Mouse (Mus musculus) heart, adult 8-10 months (tissue): ENCODE data around the gene Vps37c. TPM values are rescaled to one million over a fixed set of nuclear protein-coding genes. Genes with fewer than 3 reads are reported as not detected.

Experiments used
- DNase-seq: peaks from one replicate; pipeline ENCODE4 v3.0.0; 2022; ENCODE audit warnings: low spot score
- total RNA-seq, 4 experiments: library from RNA; stranded (reverse); gene quantifications; 2 replicates each; pipeline ENCODE4 v1.2.4; 2022

Gene Vps37c
- total RNA-seq, 4 experiments from 2014 or later, result 21.0 to 25.1 (median 23.0) TPM

DNA sequence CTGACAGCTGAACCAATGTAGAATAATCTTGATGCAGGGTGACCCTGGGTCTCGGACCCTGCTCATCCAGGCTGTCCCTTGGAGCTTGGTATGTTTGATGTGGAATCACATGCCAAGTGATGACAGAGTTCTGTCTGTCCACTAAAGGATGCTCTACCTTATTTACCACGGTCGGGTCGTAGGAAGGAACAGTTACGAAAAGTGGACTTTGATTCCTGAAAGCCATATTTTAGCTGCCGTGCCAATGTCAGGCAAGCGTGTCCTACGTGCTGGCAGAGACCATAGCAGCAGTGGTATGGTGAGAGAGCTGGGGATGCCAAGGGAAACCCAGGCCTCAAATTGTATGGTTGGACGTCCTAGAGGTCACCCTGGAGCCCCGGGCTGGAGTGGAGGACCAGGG, 25.0 kb downstream of the Vps37c start:
- no peak for DNase-seq

DNA sequence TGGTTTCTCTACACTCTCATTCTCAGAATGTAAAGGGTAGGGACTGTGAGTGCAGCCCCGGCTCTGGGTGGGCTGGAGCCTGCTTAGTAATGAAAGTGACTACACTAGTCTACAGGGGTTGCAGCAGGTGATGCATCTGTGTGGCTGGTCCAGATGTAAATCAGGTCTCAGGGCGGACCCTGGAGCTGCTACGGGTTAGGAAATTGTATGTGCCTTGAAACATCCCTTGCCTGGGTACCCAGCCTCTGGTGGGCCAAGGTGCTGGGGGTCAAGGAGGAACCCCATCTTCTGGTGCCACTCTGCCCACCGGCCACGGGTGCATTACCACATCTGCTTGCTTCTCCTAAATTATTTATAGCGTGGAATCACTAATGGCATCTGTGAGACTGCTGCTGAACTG, 25.6 kb downstream of the Vps37c start:
- DNase-seq, result no peak

DNA sequence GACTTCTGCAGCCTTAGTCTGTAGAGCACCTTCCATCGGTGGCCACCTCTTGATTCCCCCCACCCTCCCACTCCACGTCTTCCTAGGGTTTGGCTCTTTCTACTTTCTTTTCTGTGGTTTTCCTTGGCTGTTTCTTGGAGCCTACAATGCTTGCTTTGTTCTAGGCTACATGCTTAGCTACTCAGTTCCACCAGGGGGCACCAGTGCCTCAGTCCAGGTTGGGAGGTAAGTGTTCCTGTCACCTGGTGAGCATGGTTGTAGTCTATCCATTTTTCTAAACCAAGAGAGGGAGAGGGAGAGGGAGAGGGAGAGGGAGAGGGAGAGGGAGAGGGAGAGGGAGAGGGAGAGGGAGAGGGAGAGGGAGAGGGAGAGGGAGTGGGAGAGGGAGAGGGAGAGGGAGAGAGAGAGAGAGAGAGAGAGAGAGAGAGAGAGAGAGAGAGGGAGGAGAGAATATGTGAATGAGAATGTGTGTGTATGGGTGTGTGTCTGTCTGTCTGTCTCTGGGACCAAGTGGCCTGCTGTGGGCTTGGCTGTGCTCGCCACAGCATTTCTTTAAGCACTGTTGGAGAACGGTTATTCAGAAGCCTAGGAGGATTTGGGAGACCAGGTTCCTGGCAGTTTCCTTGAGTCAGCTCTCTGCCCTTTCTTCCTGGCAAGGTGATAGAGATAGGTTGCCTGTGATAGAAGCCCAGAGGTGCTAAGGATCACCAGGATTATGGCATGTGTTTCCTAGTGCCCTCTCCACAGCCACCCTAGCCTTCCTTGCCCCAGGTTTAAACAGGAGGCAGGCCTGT, 26.3 kb downstream of the Vps37c start:
- DNase-seq, result peak; percentile 55

DNA sequence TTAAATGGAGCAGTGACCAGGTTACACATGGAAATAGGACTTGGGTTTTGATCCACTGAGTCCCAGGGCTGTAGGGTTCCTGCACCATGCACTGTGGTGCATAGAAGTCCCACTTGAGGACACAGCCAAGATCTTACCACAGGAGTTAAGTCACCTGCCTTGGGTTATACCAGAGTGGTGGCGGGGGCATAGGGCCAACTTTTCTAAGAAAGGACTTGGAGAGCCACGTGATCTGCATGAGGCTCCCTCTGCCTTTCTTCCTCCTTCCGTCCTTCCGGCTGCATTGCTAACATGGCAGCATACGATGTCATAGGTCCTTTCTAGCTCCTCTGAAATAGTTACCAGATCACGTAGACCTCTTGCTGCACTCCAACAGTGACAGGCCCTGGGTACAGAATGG, 26.9 kb downstream of the Vps37c start:
- no peak for DNase-seq

DNA sequence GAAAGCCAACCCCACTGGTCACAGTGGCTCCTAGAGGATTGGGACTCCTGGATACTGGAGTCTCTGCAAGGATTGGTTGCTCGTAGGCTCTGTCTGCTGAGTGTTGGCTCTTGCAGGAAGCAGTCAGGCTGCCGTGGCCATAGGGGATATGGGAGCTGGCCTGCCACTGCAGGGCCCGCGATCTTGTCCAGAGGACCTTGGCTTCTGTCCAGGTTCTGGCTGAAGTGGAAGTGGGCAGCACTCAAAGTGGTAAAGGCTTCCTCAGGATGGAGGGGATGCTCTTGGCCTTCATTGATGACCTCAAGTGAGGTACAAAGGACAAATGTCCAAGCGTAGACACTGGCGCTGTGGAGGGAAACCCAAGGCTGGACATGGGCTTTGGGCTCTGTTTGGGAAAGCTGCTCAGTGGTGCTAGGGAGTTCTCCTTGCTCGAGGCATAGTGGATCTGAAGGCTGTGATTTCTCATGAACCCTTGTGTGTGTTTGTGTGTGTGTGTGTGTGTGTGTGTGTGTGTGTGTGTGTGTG, 29.8 kb downstream of the Vps37c start:
- no peak for DNase-seq

DNA sequence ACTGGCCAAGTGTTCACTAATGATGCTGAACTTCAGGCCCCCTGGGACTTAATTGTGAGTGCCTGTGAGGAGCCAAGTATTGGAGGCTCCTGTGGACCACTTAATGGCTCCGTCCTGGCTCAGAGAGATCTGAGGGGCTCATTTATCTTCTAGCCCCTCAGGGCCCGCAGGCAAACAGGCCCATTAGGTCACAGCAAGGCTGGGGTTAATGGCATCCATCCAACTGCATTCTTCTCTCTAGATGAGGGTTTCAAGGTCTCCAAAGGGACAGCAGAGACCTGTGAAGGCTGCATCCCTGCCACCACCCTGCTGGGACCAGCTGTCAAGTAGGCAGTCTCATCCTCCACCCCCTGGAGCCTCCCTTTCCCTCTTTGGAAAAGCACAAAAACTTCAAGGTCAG, 31.2 kb downstream of the Vps37c start:
- DNase-seq, result no peak

DNA sequence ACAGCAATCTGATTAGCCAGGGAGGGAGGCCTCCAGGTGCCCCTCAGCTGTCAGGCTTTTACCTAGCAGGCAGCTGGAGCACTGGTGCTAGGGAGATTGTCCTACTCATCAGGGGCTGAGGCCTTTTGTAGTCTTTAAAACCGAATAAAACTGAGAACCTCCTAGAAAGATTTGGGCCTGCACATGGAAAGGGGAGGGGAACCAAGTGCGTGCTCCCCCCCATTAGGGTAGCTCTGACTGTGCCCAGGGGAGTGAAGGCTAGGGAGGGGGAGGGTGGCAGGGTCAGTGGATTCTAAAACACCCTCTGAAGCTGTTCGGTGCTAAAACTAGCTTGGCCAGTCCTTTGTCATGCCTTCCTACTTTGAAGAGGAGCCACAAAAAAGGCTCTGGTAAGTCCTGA, 32.0 kb downstream of the Vps37c start:
- no peak for DNase-seq

DNA sequence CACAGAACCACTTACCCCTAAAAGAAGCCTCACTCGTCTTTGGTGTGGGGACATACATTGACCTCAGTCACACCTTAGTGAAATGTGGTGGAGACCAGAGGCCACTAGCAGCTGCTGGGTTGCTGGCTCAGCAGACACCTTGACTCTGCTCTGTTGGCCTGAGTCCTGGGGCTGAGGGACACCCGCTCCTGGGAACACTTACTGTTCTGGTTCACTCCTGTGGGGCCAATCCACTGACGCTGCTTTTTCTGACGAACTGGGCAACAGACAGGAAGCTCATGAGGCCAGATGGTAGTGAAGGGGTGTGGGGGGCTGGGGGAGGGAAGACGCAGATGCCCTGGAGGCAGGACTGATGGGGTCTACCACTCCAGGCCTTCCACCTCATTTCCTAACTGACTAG, 32.5 kb downstream of the Vps37c start:
- DNase-seq, result no peak

DNA sequence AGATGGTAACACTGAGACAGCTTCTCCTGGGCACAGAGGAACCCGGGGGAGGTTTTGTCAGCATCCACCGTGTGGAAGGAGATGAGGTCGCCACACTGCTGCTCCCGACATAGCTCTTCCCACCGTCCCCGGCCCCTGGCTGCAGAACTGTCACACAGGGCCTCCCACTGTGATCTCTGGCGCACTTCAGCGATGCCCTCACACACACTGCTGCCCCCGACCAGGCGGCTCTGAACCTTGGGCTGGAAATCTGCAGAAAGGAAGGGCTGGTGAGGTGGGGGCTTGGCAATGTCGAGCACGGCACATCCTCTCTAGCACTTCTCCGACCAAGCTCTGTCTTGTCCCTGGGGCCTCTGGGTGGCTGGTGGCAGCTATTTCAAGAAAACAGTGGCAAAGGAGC, 34.5 kb downstream of the Vps37c start:
- DNase-seq, result no peak

DNA sequence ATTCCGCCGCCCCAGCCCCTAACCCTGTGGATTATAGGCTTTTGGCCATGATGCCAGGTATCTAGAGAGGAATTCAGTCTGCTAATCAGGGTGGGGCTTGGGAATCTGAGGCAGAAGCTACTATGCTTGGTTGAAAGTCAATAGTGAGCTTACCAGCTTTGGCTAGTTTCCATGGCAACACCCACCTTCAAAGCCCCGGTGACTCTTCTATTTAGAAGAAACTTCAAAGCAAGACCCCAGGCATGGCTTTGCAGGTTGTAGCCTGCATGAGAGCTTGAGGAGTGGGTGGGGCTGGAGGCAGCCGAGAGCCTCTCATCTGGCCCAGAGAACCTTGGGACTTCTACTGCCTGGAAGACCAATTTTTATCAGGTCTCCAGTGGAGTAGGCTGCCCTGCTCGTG, 35.1 kb downstream of the Vps37c start:
- no peak for DNase-seq

DNA sequence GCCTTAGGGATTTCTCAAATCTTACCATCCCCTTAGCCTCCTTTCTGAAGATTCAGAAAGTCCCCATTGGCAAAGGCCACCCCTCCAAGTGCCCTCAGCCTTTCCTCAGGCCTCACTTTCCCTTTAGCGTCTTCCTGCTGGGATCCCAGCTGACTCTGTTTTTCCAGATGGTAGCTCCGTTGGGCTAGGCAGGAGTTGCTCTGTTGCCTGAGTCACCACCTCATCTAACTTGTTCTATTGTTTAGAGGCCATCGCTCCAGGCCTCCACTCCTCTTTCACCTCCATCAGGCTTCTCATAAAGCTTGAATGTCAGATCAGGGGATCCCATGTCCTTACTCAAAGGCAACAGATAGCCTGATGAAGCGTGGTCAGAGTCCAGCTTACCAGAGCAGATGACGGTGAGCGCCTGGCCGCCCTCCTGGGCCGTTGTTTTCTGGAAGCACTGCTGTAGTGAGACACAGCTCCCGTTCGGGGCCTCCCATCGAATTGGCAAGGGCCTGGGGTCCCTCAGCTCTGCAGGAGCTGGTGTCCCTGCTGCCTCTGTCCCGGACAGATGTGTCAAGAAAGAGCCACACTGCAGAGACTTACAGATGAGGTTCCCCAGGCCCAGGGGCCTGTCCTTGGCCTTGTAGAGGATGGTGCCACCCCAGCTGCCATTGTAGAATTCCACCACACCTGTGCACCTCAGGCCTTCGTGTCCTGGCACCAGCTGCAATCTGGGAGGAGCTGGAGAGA, 36.3 kb downstream of the Vps37c start:
- no peak for DNase-seq

DNA sequence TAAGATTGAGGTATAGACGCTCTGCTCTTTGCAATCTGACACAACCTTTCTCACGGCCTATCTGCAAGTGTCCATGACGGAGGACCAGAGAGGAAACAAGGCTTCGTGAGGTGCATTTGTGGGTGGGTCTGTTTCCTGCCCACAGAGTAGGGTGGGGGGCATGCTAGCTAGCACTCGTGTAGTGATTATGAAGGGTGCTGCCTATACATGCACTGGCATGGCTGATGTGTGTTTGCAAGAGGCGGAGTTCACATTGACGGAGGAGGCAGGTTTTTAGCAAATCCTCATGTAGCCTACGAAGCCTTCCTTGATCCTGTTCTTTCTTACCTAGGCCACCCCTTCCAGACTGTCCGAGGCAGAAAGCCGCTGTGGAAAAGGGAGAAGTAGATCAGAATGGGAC, 41.4 kb downstream of the Vps37c start:
- DNase-seq, result no peak

DNA sequence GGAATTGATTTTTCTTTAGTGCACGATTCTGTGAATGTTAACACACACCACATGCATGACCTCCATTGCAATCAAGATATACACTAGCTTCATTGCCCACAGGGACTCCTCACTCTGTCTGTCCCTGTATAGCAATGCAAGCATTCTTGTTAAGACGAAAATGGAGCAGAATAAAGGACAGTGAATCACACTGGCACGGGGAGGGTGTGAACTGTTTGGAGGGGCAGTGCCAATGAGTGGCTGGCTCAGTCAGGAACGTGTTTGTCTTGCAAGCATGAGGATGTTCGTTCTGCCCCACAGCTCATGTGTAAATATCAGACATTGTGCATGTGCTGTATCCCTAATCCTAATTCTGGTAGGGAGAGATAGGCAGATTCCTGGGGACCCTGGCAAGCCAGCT, 41.9 kb downstream of the Vps37c start:
- no peak for DNase-seq

DNA sequence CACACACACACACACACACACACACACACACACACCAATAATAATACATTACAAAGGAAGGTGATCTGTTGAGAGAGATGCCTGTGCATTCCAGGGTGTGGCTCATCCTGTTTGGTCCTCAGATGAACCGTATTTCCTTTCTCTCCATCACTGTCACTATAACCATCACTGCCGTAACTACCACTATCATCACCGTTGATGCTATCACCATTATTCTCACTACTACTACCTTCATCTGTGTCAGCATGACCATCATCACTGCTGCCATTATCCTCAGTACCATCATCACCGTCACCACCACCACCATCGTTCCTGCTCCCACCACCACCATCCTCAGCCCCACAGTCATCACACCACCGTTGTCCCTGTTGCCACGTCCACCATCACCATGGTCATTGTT, 43.4 kb downstream of the Vps37c start:
- no peak for DNase-seq

DNA sequence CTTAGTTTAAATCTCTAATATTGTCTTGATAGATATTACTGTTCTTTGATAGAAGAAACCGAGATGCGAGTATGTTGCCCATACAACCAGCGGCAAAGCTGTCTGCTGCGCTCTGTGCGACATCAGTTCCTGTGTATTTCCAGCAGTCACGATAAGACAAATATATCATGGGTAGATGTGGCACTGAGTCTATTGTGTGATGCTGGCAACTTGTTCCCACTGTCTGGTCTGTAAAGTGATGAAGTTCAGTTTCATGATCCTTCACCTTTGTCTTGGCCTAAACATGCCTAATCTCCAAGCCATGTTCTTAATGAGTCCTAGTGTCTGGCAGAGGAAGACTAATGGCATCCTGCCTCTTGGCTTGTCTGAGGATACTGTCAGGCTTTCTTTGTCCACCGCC, 44.2 kb downstream of the Vps37c start:
- no peak for DNase-seq

DNA sequence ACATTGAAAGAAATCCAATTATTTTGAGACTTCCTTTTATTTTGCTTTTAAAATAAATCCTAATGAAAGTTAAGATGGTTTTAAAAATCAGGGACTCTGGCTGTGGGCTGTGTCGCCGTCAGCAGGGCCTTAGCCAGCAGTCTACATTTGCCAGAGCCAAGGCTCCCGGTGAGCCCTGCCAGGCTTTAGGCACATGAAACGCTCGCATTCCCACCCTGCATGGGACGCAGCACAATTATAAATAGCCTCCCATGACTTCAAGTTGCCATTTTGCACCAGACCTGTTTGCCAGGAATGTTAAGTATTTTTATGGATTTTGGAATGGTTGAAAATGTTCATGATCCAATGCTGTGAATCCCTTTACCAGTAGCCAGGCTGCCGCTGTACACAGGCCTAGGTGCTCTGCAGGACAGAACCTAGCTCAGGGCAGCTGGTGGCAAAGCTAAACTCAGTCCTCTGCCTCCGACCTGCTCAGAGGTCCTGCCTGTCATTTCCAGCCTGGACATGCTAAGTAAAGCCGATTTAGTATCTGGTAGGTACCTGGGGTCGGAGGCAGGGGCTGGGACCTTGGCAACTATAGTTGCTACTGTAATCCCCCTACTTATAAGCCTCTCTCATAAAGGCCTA, 45.1 kb downstream of the Vps37c start:
- DNase-seq, result peak; percentile 40

DNA sequence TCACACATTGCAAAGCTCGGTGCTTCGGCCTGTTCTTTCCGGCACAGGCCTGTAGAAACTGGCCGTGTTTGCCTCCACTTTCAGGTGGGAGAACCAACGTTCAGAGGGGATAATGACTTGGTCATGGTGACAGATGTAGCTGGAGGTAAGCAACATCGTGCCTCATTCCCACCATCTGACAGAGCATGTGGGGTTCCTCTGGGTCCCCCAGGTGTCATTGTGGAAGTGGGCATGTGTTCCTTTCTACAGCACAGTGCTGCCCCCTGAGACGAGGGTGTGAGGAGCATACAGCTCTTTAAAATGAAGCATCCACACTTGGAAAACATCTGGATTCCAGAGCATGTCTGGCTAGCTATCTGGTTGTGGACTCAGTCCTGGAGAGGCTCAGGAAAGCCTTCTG, 46.0 kb downstream of the Vps37c start:
- no peak for DNase-seq

DNA sequence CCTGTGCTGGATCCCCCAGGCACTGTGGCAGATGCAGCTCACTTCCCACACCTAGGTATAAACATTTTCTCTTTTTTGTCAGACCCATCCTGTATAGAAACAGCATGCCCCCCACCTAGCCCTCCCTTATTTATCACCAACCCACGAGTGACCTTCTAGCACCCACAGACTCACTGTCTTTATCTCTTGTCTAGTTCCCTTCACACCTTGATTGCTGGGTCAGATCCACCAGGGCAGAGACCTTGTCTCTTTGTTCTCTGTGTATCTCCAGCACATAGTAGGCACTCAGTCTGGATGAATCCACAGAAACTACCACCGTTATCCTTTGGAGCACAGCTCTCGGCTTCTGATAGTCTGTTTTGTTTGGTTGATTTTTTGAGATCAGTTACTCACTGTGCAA, 46.5 kb downstream of the Vps37c start:
- DNase-seq, result no peak

DNA sequence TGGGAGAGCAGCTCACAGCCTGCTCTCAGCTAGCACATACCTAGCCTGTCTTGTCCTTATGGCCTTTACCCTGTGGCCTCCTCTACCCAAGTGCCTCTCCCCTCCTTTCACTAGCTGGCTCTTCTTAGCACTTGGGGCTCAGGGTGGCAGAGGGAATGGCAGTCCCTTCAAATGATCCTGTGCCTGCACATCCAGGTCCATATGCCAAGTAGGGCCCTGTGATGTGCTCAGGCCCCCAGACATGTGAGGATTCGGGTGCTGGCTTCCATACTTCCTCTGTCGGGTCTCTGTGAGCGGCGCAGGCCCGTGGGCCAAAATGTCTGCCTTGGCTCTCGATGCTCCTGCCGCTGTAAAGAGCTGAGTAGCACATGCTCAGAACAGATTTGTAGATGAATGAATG, 47.3 kb downstream of the Vps37c start:
- no peak for DNase-seq

DNA sequence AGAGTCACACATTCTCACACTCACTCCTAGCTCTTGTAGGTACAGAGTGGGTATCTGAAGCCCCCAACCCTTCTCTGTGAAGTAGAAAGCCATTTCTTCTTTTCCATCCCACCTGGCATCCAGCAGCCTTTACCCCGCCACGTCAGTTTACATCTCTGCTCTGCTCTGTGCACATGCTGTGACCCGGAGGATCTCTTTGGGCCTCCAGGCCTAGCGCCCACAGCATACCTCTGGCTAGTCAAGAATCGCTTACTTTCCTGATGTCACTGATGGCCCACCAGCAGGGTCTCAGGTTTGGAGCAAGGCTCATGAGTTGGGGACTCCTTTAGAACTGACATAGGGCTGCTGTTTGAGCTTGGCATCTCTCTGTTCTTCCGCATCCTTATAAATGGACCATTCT, 49.5 kb downstream of the Vps37c start:
- DNase-seq, result no peak

DNA sequence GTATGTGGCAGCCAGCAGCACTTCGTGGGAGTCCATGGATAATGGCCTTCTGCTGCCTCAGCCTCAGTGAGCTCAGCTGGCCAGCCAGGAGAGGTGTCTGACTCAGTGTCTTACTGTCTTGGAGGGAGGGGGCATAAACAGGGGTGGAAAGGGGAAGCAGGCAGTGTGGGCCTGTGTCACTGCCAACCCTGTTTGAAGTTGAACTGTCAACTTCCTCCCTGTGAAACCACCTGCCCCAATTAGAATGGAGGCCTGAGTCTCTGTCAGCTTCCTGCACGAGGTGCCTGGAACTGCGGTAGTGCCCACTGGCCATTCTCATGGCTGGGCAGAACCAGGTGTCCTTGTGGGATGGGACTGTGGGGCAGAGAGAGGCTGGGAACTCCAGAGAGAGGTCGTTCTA, 50.3 kb downstream of the Vps37c start, which contains the start of gene Cd5:
Cd5 (minus strand) TSS at position 192 of the 400 bp plus-strand sequence.
- DNase-seq, result no peak

DNA sequence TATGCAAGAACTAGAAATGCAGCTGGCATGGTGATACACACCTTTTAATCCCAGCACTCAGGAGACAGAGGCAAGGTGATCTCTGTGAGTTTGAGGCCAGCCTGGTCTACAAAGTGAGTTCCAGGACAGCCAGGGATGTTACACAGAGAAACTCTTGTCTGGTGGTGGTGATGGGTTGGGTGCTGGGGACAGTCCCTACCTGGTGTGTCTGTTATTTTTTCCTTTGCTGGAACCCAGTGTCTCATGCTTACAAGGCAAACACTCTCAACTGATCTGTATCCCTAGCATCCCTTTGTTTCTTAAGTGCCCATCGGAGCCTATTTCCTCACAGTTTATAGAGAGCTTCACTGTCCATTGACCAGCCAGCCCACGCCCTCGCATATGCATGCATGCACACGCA, 51.4 kb downstream of the Vps37c start:
- DNase-seq, result no peak
